Mouse (Mus musculus): ENCODE data around the gene Foxj3. TPM values are rescaled to one million over a fixed set of nuclear protein-coding genes. Genes with fewer than 3 reads are reported as not detected.

Foxj3 gene
- total and polyA plus RNA-seq, 2 experiments from 2014 or later = 25.2 to 52.7 TPM

DNA sequence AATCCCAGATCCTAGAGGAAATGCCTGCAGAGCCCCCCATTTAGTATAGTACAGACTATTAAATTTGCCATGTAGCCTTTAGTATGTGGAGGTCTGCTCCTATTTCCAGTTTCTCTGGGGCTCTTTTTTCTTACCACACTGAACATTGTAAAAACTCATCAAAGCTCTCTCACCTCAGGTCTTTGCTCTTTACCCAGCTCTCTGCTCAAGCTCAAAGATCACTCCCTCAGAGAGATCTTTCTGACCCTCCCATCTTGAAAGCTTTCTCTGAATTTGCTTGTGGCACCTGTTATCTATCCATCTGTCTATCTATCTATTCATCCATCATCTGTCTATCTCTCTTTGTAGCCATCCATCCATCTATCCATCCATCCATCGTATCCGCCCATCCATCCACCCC, 128.4 kb downstream of the Foxj3 start:
- Histone ChIP-seq H3K27me3 (ENCODE audit: insufficient read depth, low read length) (no peaks in the 10 kb centered on the region), H3K36me3 (ENCODE audit: insufficient read depth) (no peaks in the 10 kb centered on the region), H3K9me3 (ENCODE audit: low read length) (no peaks in the 10 kb centered on the region), H3K27ac (ENCODE audit: low read depth, low read length) (no peak overlapping the region), H3K4me2 (ENCODE audit: low read depth) (no peak overlapping the region), H3K4me1 (ENCODE audit: insufficient read depth) (peaks cover 5% of the 10 kb centered on the region; the same call in 1 of the 2 replicates), H3K9ac (no peak overlapping the region), H3K4me3 (ENCODE audit: low read depth, low read length) (no peak overlapping the region)
- ATAC-seq (no peak), DNase-seq (no peak)
- no peak for TF ChIP-seq CTCF (IDR thresholded peaks at IDR 0.05; ENCODE audit: low read depth)
- WGBS = 88% methylated on average over 2 of the region's 2 CpGs

DNA sequence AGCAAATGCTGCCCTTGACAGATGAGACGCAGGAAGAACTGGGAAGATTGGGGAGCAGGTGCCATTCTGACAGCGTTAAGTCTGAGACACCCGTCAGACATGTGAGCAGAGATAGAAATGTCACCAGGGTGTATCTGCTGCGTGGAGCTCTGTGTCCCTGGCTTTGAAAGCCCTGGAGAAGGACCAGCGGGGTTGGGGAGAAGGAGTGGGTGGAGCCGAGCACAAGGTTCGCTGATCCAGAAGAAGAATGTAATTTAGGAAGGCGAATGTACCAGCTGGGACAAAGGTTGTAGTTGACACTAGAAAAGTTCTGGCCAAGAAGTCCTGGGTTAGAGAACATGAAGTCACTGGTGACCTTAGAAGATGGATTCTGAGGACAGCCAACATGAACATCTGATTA, 129.3 kb downstream of the Foxj3 start:
- Histone ChIP-seq H3K4me2 (ENCODE audit: low read depth) (no peak overlapping the region), H3K27me3 (ENCODE audit: insufficient read depth, low read length) (no peaks in the 10 kb centered on the region), H3K27ac (ENCODE audit: low read depth, low read length) (no peak overlapping the region), H3K36me3 (ENCODE audit: insufficient read depth) (no peaks in the 10 kb centered on the region), H3K9ac (no peak overlapping the region), H3K9me3 (ENCODE audit: low read length) (no peaks in the 10 kb centered on the region), H3K4me1 (ENCODE audit: insufficient read depth) (peaks cover 10% of the 10 kb centered on the region; the same call in 1 of the 2 replicates), H3K4me3 (ENCODE audit: low read depth, low read length) (no peak overlapping the region)
- TF ChIP-seq CTCF (IDR thresholded peaks at IDR 0.05; ENCODE audit: low read depth) = no peak
- DNase-seq (no peak), ATAC-seq (no peak)
- WGBS = 29% methylated on average over 8 of the region's 8 CpGs

DNA sequence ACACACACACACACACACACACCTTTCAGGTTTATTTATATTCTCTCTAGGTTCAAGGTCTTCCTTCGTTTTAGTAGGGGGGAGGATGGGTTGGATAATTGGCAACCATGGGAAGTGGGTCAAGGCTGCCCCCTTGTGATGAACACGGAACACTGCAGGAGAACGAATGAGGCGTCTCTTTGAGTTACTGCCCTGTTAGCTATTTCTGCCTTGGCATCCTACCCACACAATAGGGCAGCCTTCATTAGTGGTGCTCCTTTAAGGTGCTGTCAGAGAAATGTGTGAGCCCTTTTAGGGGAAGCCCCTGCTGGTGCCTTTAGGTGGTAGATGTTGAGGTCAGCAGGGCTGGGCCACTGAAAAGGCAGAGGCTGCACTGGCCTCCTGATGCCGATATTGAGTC, 130.7 kb downstream of the Foxj3 start:
- no peaks in the 10 kb centered on the region for H3K27me3 ChIP-seq (ENCODE audit: insufficient read depth, low read length)
- DNase-seq (peak; percentile 80), ATAC-seq (no peak)
- H3K27ac ChIP-seq (ENCODE audit: low read depth, low read length) = no peak overlapping the region
- peak; percentile 88 for TF ChIP-seq CTCF (IDR thresholded peaks at IDR 0.05; ENCODE audit: low read depth)
- no peak overlapping the region for H3K9ac ChIP-seq
- no peaks in the 10 kb centered on the region for H3K36me3 ChIP-seq (ENCODE audit: insufficient read depth)
- H3K4me1 ChIP-seq (ENCODE audit: insufficient read depth) = peaks cover 10% of the 10 kb centered on the region; the same call in 1 of the 2 replicates
- no peak overlapping the region for H3K4me2 ChIP-seq (ENCODE audit: low read depth)
- no peaks in the 10 kb centered on the region for H3K9me3 ChIP-seq (ENCODE audit: low read length)
- no peak overlapping the region for H3K4me3 ChIP-seq (ENCODE audit: low read depth, low read length)
- 16% methylated on average over 5 of the region's 5 CpGs for WGBS

DNA sequence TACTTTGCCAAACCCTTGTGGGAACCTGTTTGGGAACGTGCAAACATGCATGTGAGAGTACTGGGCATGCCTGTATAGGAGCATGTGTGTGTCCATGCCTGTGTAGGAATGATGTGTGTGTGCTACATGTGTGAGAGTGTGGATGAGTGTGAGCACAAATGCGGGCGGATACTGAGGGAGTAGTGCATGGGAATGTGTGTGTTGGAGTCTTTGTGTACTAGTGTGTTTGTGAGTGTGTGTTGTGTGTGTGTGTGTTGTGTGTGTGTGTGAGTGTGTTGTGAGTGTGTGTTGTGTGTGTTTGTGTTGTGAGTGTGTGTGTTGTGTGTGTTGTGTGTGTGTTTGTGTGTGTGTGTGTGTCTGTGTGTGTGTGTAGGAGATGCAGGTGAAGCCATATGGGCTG, 131.4 kb downstream of the Foxj3 start:
- WGBS = 88% methylated on average over 3 of the region's 3 CpGs
- no peaks in the 10 kb centered on the region for H3K9me3 ChIP-seq (ENCODE audit: low read length)

DNA sequence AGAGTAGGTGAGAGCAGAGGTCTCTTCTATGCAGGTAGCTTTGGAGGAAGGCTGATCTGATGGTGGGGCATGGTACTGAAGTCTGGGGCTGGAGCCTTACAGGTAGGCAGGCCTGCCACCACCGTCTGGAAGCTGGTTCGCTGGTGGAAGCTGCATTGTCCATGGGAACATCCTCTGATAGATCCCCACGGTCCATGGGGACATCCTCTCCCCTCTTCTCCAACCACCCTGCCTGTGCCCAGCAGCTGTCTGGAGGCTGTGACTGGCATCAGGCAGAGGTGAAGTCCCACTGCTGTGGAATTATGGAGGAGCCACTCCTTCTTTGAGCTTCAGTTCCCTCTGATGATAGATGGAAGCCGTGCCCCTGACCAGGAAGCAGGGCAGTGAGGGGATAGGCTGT, 131.8 kb downstream of the Foxj3 start:
- no peak for TF ChIP-seq CTCF (IDR thresholded peaks at IDR 0.05; ENCODE audit: low read depth)
- Histone ChIP-seq H3K4me1 (ENCODE audit: insufficient read depth) (peaks cover 10% of the 10 kb centered on the region; the same call in 1 of the 2 replicates), H3K36me3 (ENCODE audit: insufficient read depth) (no peaks in the 10 kb centered on the region), H3K9me3 (ENCODE audit: low read length) (no peaks in the 10 kb centered on the region), H3K27ac (ENCODE audit: low read depth, low read length) (no peak overlapping the region), H3K4me3 (ENCODE audit: low read depth, low read length) (no peak overlapping the region), H3K9ac (no peak overlapping the region), H3K4me2 (ENCODE audit: low read depth) (no peak overlapping the region), H3K27me3 (ENCODE audit: insufficient read depth, low read length) (no peaks in the 10 kb centered on the region)
- ATAC-seq = no peak
- WGBS = 79% methylated on average over 4 of the region's 4 CpGs
- no peak for DNase-seq

More for the DNA sequence above, 131.4 kb downstream of the Foxj3 start:
- DNase-seq (no peak), ATAC-seq (no peak)
- Histone ChIP-seq H3K27me3 (ENCODE audit: insufficient read depth, low read length) (no peaks in the 10 kb centered on the region), H3K4me3 (ENCODE audit: low read depth, low read length) (no peak overlapping the region), H3K9ac (no peak overlapping the region), H3K4me1 (ENCODE audit: insufficient read depth) (peaks cover 10% of the 10 kb centered on the region; the same call in 1 of the 2 replicates), H3K36me3 (ENCODE audit: insufficient read depth) (no peaks in the 10 kb centered on the region), H3K27ac (ENCODE audit: low read depth, low read length) (no peak overlapping the region), H3K4me2 (ENCODE audit: low read depth) (no peak overlapping the region)
- no peak for TF ChIP-seq CTCF (IDR thresholded peaks at IDR 0.05; ENCODE audit: low read depth)

DNA sequence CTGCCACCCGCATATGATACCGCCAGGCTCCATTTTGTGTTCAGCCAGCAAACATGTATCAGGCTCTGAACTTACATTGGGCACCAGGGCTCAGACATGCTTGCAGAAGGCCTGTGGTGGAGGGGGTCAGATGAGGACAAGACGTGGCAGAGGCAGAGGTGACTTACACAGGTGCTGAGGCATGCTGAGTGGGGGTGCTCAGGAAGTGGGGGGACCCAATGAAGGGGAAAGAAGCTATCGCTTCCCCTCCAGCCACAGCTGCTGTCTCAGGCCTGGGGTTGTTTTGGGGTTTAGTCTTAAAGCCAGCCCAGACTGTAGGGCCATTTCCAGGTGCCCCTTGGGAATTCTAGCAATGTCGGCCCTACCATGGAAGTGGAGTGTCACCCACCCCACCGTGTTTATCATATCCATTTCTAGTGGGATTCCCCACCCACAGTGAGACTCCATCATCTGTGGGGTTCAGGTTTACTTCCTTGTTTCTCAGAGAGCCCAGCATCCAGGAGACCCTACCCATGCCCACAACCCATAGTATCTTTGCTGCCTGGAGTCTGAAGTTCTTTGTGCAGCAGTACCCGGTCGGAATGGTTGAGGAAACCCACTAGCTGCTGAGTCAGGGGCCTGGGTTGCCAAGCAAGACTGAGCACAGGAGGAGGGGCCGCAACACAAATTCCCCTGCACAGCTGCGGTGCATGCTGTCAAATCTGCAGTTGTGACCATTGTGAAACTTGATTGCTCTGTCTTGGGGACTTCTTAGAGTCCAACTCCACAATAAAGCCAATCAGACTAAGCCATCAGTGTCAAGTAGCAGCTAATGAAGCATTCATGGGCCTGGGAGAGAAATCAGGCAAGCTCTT, 132.8 kb downstream of the Foxj3 start:
- Histone ChIP-seq H3K27me3 (ENCODE audit: insufficient read depth, low read length) (no peaks in the 10 kb centered on the region), H3K4me2 (ENCODE audit: low read depth) (no peak overlapping the region), H3K36me3 (ENCODE audit: insufficient read depth) (no peaks in the 10 kb centered on the region), H3K4me1 (ENCODE audit: insufficient read depth) (peaks cover 10% of the 10 kb centered on the region; the same call in 1 of the 2 replicates), H3K9me3 (ENCODE audit: low read length) (no peaks in the 10 kb centered on the region), H3K9ac (0 out of 2 replicates have a peak overlapping the region, but pooled peaks have one; percentile 14), H3K4me3 (ENCODE audit: low read depth, low read length) (no peak overlapping the region), H3K27ac (ENCODE audit: low read depth, low read length) (peak overlapping the region; percentile 77)
- WGBS = 53% methylated on average over 10 of the region's 10 CpGs
- DNase-seq = peak; percentile 68
- no peak for TF ChIP-seq CTCF (IDR thresholded peaks at IDR 0.05; ENCODE audit: low read depth)
- peak; percentile 81 for ATAC-seq

DNA sequence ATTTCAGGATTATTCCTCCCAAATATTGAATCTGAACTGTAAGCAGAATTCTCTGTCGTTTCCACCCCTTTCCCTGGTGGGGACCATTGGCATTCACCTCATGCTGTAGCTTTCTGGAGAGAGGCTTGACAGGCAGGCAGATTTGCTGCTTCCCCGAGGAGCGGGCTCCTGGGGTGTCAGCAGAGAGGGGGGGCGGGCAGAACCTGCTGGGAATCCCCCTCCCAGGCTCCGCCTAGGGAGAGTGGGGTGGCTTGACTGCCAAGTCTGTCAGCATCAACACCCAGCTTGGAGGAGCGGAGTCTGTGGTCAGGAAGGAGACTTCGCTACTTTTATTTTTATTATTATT, 133.4 kb downstream of the Foxj3 start:
- H3K4me2 ChIP-seq (ENCODE audit: low read depth) = no peak overlapping the region
- ATAC-seq (peak; percentile 82), DNase-seq (peak; percentile 64)
- no peaks in the 10 kb centered on the region for H3K9me3 ChIP-seq (ENCODE audit: low read length)
- no peaks in the 10 kb centered on the region for H3K27me3 ChIP-seq (ENCODE audit: insufficient read depth, low read length)
- 20% methylated on average over 7 of the region's 7 CpGs for WGBS
- peak overlapping the region; percentile 77 for H3K27ac ChIP-seq (ENCODE audit: low read depth, low read length)
- H3K4me3 ChIP-seq (ENCODE audit: low read depth, low read length) = no peak overlapping the region
- H3K4me1 ChIP-seq (ENCODE audit: insufficient read depth) = peaks cover 10% of the 10 kb centered on the region; the same call in 1 of the 2 replicates
- no peak for TF ChIP-seq CTCF (IDR thresholded peaks at IDR 0.05; ENCODE audit: low read depth)
- H3K36me3 ChIP-seq (ENCODE audit: insufficient read depth) = no peaks in the 10 kb centered on the region
- 0 out of 2 replicates have a peak overlapping the region, but pooled peaks have one; percentile 14 for H3K9ac ChIP-seq

All from forebrain, postnatal 0 days (tissue).